Comparison of ENCODE assay signal across 21 mouse cellular contexts in the genomic region with DNA sequence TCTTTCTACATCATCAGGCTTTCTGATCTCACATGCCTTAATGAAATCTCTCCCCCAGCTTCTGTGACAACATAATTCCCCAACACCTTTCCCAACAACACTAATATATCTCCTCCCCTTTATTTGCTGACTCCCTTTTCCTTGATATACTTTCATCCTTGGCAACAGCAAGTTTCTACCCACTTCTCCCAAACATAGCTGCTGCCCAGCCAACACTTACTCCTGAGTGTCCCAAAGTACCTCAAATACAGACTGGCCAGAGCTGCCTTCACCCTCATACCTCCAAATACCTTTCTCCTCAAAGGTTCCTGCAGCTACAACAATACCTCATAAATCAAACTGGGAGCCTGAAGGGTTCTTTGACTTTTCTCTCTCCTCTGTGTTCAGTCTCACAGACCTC. TPM values are rescaled to one million over a fixed set of nuclear protein-coding genes. Genes with fewer than 3 reads are reported as not detected.
DNase-seq lines count a peak whose midpoint lies in the region; ATAC-seq and TF ChIP-seq lines count a peak whose summit lies in the region.
"Had no signal": no experiment of that assay in that cellular context is flagged by ENCODE, and none has a peak within 500 bp of the region (broad histone marks: within the 10 kb centered on the region; RNA-seq: fewer than 3 reads in every experiment).

No protein-coding gene starts in this region.

- H3K4me2 ChIP-seq in lung, postnatal 0 days (replicated peaks; ENCODE audit: low read depth, low read length) = no peak overlapping the region
- H3K4me2 ChIP-seq: embryonic facial prominence, embryonic 13.5 days; embryonic facial prominence, embryonic 15.5 days; forebrain, embryonic 12.5 days had no signal

- no peak for TF ChIP-seq POLR2A in lung, adult 2 months (IDR thresholded peaks at IDR 0.05; ENCODE audit: borderline replicate concordance, extremely low read depth, low read depth, low read length)

- peaks cover 8% of the 10 kb centered on the region; the same call in 1 of the 2 replicates for H3K4me1 ChIP-seq in lung, postnatal 0 days (ENCODE audit: insufficient read depth, low read depth, low read length)
- H3K4me1 ChIP-seq in lung, adult 2 months (ENCODE audit: control insufficient read depth, insufficient read depth, low read length) = peaks cover 6% of the 10 kb centered on the region; the same call in 1 of the 2 replicates
- H3K4me1 ChIP-seq: embryonic facial prominence, embryonic 13.5 days; embryonic facial prominence, embryonic 15.5 days; forebrain, embryonic 10.5 days; forebrain, embryonic 12.5 days had no signal

- no peak overlapping the region for H3K4me3 ChIP-seq in lung, postnatal 0 days (ENCODE audit: low read depth, low read length)
- no peak overlapping the region for H3K4me3 ChIP-seq in lung, adult 2 months (replicated peaks; ENCODE audit: extremely low read depth, low read depth, low read length)
- H3K4me3 ChIP-seq: embryonic facial prominence, embryonic 13.5 days; embryonic facial prominence, embryonic 15.5 days; erythroblast, embryonic 14.5 days; forebrain, embryonic 10.5 days; forebrain, embryonic 12.5 days had no signal

- H3K9me3 ChIP-seq in lung, postnatal 0 days (ENCODE audit: low read length) = no peaks in the 10 kb centered on the region
- H3K9me3 ChIP-seq: embryonic facial prominence, embryonic 13.5 days; embryonic facial prominence, embryonic 15.5 days; forebrain, embryonic 10.5 days; forebrain, embryonic 12.5 days had no signal

- peak overlapping the region; percentile 54 for H3K27ac ChIP-seq in lung, postnatal 0 days (ENCODE audit: low read length)
- H3K27ac ChIP-seq: embryonic facial prominence, embryonic 13.5 days; embryonic facial prominence, embryonic 15.5 days; forebrain, embryonic 10.5 days; forebrain, embryonic 12.5 days had no signal

- 0 out of 2 replicates have a peak, but pooled peaks cover 5% of the 10 kb centered on the region for H3K36me3 ChIP-seq in lung, postnatal 0 days (ENCODE audit: insufficient read depth, low read length)
- H3K36me3 ChIP-seq: embryonic facial prominence, embryonic 13.5 days had no signal

- peak; percentile 89 for ATAC-seq in lung, postnatal 0 days
- ATAC-seq: forebrain, embryonic 14.5 days; forebrain, embryonic 16.5 days had no signal

- peak; percentile 70 for DNase-seq in lung, postnatal 0 days (ENCODE audit: low spot score)
- no peak for DNase-seq in lung, adult 2 months
- peak; percentile 47 for DNase-seq in lung, postnatal 36 days
- DNase-seq in lung, postnatal 4 days = no peak
- DNase-seq: adrenal gland, adult 2 months; adrenal gland, postnatal 10 days; adrenal gland, postnatal 25 days; cerebellum, adult 11 months; cerebellum, adult 18-20 months; cerebellum, adult 8-10 months; cerebellum, adult 9-11 months; cerebellum, postnatal 14 days; cerebellum, postnatal 36 days; embryo, embryonic 11 days had no signal

- no peak overlapping the region for H3K9ac ChIP-seq in lung, postnatal 0 days (replicated peaks; ENCODE audit: low read depth)
- H3K9ac ChIP-seq: embryonic facial prominence, embryonic 13.5 days; embryonic facial prominence, embryonic 15.5 days; forebrain, embryonic 12.5 days had no signal

- no peaks in the 10 kb centered on the region for H3K27me3 ChIP-seq in lung, postnatal 0 days (replicated peaks; ENCODE audit: insufficient read depth, low read length)
- H3K27me3 ChIP-seq: embryonic facial prominence, embryonic 13.5 days; embryonic facial prominence, embryonic 15.5 days; forebrain, embryonic 12.5 days had no signal

- 0 out of 2 replicates have a peak, but pooled peaks have one; percentile 28 for TF ChIP-seq EP300 in lung, postnatal 0 days (IDR thresholded peaks at IDR 0.05)

- TF ChIP-seq CTCF in lung, postnatal 0 days (IDR thresholded peaks at IDR 0.05) = no peak
- no peak for TF ChIP-seq CTCF in lung, adult 2 months (IDR thresholded peaks at IDR 0.05; ENCODE audit: insufficient read depth, low read length)

RNA-seq across cellular contexts. Expression of a gene that starts 29.3 kb away (rescaled TPM):
- polyA plus RNA-seq in lung, postnatal 0 days (2015; fragmentation: Nextera tagmentation; extraction: Ambion mirVana) = 9.1 and 9.7 TPM in 2 replicates
- 21.1 and 22.7 TPM in 2 replicates for polyA plus RNA-seq in lung, adult 2 months (2012; rRNA removed)

Comparison
In these comparisons a context has a peak if more than half of its experiments do, and no peak if none do; other contexts are left out.
1. DNase-seq: peak in lung, postnatal 0 days (single experiment) and lung, postnatal 36 days (single experiment); none in lung, adult 2 months (single experiment) and lung, postnatal 4 days (0 of 2).